Mouse (Mus musculus) lung, postnatal 0 days (tissue): ENCODE measurements around the gene N4bp1.

ENCODE experiments used
- CTCF ChIP-seq: IDR thresholded peaks from 2 replicates; pipeline ENCODE4 v1.5.1; 2016; ENCODE audit warnings: antibody characterized with exemption, mild to moderate bottlenecking
- EP300 ChIP-seq: IDR thresholded peaks from 2 replicates; pipeline ENCODE4 v1.6.1; 2016; ENCODE audit warnings: antibody characterized with exemption, mild to moderate bottlenecking, control low read depth

GRCm38 (mm10) chr8:86820186-86820755 is 64.8 kb downstream of the N4bp1 start:
- no peak for TF ChIP-seq CTCF
- TF ChIP-seq EP300, result no peak
